Mouse (Mus musculus): ENCODE measurements at regions not wholly inside any gene's neighbourhood (a gene's known extent, or its start where the extent isn't known, plus 50 kb on each side); places are given as distances from the start of the nearest gene placed in this dataset.
A peak's percentile ranks its signal among the peaks of the same experiment; 100 is the strongest.

DNA sequence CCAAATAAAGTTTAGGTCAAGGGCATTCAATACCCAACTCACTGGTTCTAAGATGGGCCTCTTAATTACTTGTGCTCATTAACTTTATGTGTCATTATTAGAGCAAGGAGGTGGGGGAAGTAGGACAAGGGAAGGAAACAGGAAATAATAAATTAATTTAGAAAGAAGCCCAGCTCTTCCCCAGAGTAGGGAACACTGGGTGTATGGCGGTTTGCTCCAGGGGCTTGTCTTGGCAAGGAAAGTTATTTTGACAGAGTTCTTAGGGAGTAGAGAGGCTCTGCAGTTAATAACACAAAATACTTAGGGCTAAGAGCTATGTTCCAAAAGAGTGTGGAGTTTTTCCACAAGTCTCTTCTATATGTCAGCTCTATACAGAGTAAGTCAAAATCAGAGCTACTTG is 135.0 kb upstream of the Lef1 start:
- H3K79me2 ChIP-seq (replicated peaks; ENCODE audit: control insufficient read depth, insufficient read depth, low read length), result no peaks in the 10 kb centered on the region
- intact Hi-C loops (cut with DNase I), result no loop called here
- no peak overlapping the region for H3K9ac ChIP-seq (ENCODE audit: low read depth, low read length)
- WGBS, result 32% methylated on average over 1 of the region's 1 CpGs
- H3K4me3 ChIP-seq, result no peak overlapping the region
- no peaks in the 10 kb centered on the region for H3K4me1 ChIP-seq (ENCODE audit: control insufficient read depth, insufficient read depth, low read length)
- TF ChIP-seq EP300 (IDR thresholded peaks at IDR 0.05; ENCODE audit: insufficient read depth, low read depth, low read length) (no peak), CTCF (IDR thresholded peaks at IDR 0.05) (no peak)
- DNase-seq, result no peak
- no peaks in the 10 kb centered on the region for H3K27me3 ChIP-seq (ENCODE audit: control insufficient read depth, insufficient read depth, low read length)
- no peak overlapping the region for H3K27ac ChIP-seq
- H3K36me3 ChIP-seq (ENCODE audit: control insufficient read depth, insufficient read depth, low read length), result no peaks in the 10 kb centered on the region

DNA sequence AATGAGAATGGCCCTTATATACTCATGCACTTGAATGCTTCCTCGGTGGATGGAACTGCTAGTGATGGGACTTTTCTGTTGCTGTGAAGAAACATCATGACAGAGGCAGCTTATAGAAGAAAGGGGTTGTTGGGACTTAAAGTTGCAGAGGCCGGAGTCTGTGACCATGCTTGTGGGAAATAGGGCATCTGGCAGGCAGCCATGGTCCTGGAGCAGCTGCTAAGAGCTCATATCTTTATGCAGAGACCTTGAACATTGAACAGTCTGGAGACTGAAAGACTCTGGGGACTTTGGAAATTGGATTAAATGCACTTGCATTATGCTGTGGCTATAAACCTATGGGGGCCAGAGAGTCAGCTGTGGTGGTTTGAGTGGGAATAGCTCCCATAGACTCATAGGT is 138.1 kb upstream of the Lef1 start:
- TF ChIP-seq CTCF (IDR thresholded peaks at IDR 0.05), result no peak
- no peak for TF ChIP-seq EP300 (IDR thresholded peaks at IDR 0.05; ENCODE audit: insufficient read depth, low read depth, low read length)
- TF ChIP-seq POLR2A (IDR thresholded peaks at IDR 0.05; ENCODE audit: insufficient read depth, low read depth, low read length), result no peak
- Histone ChIP-seq H3K9ac (ENCODE audit: low read depth, low read length) (no peak overlapping the region), H3K27me3 (ENCODE audit: control insufficient read depth, insufficient read depth, low read length) (no peaks in the 10 kb centered on the region), H3K79me2 (replicated peaks; ENCODE audit: control insufficient read depth, insufficient read depth, low read length) (no peaks in the 10 kb centered on the region), H3K4me1 (ENCODE audit: control insufficient read depth, insufficient read depth, low read length) (no peaks in the 10 kb centered on the region), H3K4me3 (no peak overlapping the region), H3K27ac (no peak overlapping the region), H3K36me3 (ENCODE audit: control insufficient read depth, insufficient read depth, low read length) (no peaks in the 10 kb centered on the region)
- intact Hi-C loops (cut with DNase I), result no loop called here
- WGBS, result 64% methylated on average over 2 of the region's 2 CpGs
- peak in 1 of 2 experiments; percentile 4 for DNase-seq

DNA sequence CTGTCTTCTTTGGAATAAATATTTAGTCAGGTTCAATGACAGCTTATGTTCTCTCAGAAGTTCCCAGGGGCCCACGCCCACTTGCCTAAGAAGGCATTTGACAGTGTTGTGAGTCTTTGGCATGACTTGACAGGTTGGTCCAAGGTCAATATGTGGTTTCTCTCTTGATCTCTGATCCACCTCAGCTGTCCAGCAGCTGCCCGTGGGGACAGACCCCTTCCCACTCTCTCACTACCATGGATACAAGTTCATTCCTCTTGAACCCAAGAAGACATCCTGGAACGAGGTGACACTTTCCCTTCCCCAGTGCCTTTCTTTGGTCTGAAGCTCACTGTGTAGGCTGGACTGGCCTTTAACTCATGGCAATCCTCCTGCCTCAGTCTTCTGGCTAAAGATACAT is 145.0 kb upstream of the Lef1 start:
- H3K79me2 ChIP-seq (replicated peaks; ENCODE audit: control insufficient read depth, insufficient read depth, low read length), result no peaks in the 10 kb centered on the region

DNA sequence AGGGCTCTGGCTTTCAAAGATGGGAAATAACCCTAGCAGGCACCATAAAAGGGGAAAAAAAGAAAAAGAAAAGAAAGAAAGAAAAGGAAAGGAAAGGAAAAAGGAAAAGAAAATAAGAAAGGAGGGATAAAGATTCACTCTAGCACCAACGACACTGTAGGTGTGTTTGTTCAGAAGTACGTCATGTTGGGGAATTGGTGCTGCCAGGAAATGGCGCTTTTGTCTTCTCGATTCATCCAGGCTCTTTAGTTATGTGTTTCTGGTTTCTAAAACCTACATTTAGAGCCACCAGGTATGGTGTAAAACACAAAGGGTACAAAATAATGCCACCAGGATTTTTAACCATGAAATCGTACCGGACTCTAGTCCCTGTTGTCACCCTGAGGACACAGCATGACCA is 146.2 kb upstream of the Lef1 start:
- no peaks in the 10 kb centered on the region for H3K79me2 ChIP-seq (replicated peaks; ENCODE audit: control insufficient read depth, insufficient read depth, low read length)
- no peaks in the 10 kb centered on the region for H3K4me1 ChIP-seq (ENCODE audit: control insufficient read depth, insufficient read depth, low read length)
- H3K9ac ChIP-seq (ENCODE audit: low read depth, low read length), result no peak overlapping the region
- TF ChIP-seq POLR2A (IDR thresholded peaks at IDR 0.05; ENCODE audit: insufficient read depth, low read depth, low read length) (no peak), EP300 (IDR thresholded peaks at IDR 0.05; ENCODE audit: insufficient read depth, low read depth, low read length) (no peak), CTCF (IDR thresholded peaks at IDR 0.05) (no peak)
- no peak for DNase-seq
- H3K27me3 ChIP-seq (ENCODE audit: control insufficient read depth, insufficient read depth, low read length), result no peaks in the 10 kb centered on the region
- WGBS, result 89% methylated on average over 6 of the region's 6 CpGs
- intact Hi-C loops (cut with DNase I), result no loop called here
- no peak overlapping the region for H3K27ac ChIP-seq
- no peak overlapping the region for H3K4me3 ChIP-seq
- H3K36me3 ChIP-seq (ENCODE audit: control insufficient read depth, insufficient read depth, low read length), result no peaks in the 10 kb centered on the region

More for the DNA sequence above, 145.0 kb upstream of the Lef1 start:
- WGBS, result 87% methylated on average over 3 of the region's 3 CpGs
- Histone ChIP-seq H3K36me3 (ENCODE audit: control insufficient read depth, insufficient read depth, low read length) (no peaks in the 10 kb centered on the region), H3K4me3 (no peak overlapping the region), H3K27ac (no peak overlapping the region), H3K9ac (ENCODE audit: low read depth, low read length) (no peak overlapping the region), H3K4me1 (ENCODE audit: control insufficient read depth, insufficient read depth, low read length) (no peaks in the 10 kb centered on the region), H3K27me3 (ENCODE audit: control insufficient read depth, insufficient read depth, low read length) (no peaks in the 10 kb centered on the region)
- no peak for TF ChIP-seq EP300 (IDR thresholded peaks at IDR 0.05; ENCODE audit: insufficient read depth, low read depth, low read length)
- TF ChIP-seq POLR2A (IDR thresholded peaks at IDR 0.05; ENCODE audit: insufficient read depth, low read depth, low read length), result no peak
- no peak for TF ChIP-seq CTCF (IDR thresholded peaks at IDR 0.05)
- intact Hi-C loops (cut with DNase I), result no loop called here
- no peak for DNase-seq

DNA sequence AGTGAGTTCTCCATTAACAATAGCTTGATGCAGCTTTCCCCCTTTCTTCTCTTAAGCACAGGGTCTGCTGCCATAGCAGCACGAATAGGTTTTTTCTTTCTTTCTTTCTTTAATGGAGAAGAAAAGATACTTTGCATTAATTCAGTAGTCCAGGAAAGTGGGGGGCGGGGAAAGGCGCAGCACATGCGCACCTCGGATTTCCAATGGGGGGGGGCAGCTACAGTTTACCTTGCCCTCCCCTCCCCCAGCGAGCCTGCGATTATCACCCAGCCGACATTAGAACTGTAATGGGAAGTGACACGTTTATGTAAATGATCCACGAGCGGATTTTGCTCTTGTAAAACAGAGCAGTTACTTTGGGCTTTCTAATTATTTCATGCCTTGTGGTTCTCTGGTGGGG is 146.6 kb upstream of the Lef1 start:
- Histone ChIP-seq H3K4me3 (no peak overlapping the region), H3K9ac (ENCODE audit: low read depth, low read length) (no peak overlapping the region), H3K36me3 (ENCODE audit: control insufficient read depth, insufficient read depth, low read length) (no peaks in the 10 kb centered on the region), H3K27me3 (ENCODE audit: control insufficient read depth, insufficient read depth, low read length) (no peaks in the 10 kb centered on the region), H3K27ac (no peak overlapping the region), H3K79me2 (replicated peaks; ENCODE audit: control insufficient read depth, insufficient read depth, low read length) (no peaks in the 10 kb centered on the region), H3K4me1 (ENCODE audit: control insufficient read depth, insufficient read depth, low read length) (no peaks in the 10 kb centered on the region)
- intact Hi-C loops (cut with DNase I), result no loop called here
- no peak for DNase-seq
- TF ChIP-seq POLR2A (IDR thresholded peaks at IDR 0.05; ENCODE audit: insufficient read depth, low read depth, low read length) (no peak), CTCF (IDR thresholded peaks at IDR 0.05) (no peak), EP300 (IDR thresholded peaks at IDR 0.05; ENCODE audit: insufficient read depth, low read depth, low read length) (no peak)
- WGBS, result 57% methylated on average over 11 of the region's 11 CpGs

DNA sequence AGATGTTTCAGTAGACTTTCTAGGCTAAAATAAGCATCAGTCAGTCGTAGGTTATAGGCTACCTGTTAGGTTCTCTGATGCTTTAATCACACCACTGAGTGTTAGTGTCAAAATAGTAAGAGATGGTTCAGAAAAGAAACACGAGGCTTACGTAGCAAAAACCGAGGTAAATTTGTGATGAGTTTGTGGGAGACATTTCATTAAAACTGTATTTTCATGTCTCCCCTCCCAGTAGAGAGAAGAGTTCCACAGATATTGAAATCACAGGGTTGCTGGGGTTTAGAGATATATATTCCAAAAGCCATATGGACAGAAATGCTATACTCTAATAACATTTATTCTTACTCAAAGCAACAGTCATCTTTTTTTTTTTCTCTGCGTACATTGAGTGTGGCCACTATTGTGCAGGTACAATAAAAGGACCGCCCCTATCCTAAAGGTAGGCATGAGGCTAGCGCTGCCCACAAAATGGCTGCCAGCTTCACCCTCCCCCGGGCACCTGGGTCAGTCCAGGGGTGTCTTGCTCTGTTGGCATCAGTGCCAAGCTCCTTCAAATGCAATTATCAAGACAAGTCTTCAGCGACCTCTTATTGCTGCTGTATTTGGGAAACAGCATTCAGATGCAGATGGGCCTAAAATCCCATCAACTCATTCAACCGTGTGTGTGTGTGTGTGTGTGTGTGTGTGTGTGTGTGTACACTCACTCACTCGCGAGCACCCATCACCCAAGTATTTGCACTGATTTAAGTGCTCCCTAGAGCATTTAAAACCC is 147.4 kb upstream of the Lef1 start:
- Histone ChIP-seq H3K79me2 (replicated peaks; ENCODE audit: control insufficient read depth, insufficient read depth, low read length) (no peaks in the 10 kb centered on the region), H3K9ac (ENCODE audit: low read depth, low read length) (no peak overlapping the region), H3K36me3 (ENCODE audit: control insufficient read depth, insufficient read depth, low read length) (no peaks in the 10 kb centered on the region), H3K27me3 (ENCODE audit: control insufficient read depth, insufficient read depth, low read length) (no peaks in the 10 kb centered on the region), H3K4me3 (no peak overlapping the region), H3K27ac (no peak overlapping the region), H3K4me1 (ENCODE audit: control insufficient read depth, insufficient read depth, low read length) (no peaks in the 10 kb centered on the region)
- 78% methylated on average over 12 of the region's 12 CpGs for WGBS
- TF ChIP-seq CTCF (IDR thresholded peaks at IDR 0.05) (no peak), EP300 (IDR thresholded peaks at IDR 0.05; ENCODE audit: insufficient read depth, low read depth, low read length) (no peak), POLR2A (IDR thresholded peaks at IDR 0.05; ENCODE audit: insufficient read depth, low read depth, low read length) (no peak)
- intact Hi-C loops (cut with DNase I), result no loop called here
- no peak for DNase-seq

Measured in heart, adult 2 months (tissue).